Mouse (Mus musculus) liver, postnatal 0 days (tissue): Measurements from ENCODE around the gene Ankrd40.

Experiments
- CTCF ChIP-seq: sonication (generic); IDR thresholded peaks from 2 replicates; pipeline ENCODE4 v1.5.1; 2016; ENCODE audit warnings: antibody characterized with exemption, low read depth
- EP300 ChIP-seq: IDR thresholded peaks from 2 replicates; pipeline ENCODE4 v1.6.1; 2016; ENCODE audit warnings: antibody characterized with exemption, low read depth, mild to moderate bottlenecking

DNA sequence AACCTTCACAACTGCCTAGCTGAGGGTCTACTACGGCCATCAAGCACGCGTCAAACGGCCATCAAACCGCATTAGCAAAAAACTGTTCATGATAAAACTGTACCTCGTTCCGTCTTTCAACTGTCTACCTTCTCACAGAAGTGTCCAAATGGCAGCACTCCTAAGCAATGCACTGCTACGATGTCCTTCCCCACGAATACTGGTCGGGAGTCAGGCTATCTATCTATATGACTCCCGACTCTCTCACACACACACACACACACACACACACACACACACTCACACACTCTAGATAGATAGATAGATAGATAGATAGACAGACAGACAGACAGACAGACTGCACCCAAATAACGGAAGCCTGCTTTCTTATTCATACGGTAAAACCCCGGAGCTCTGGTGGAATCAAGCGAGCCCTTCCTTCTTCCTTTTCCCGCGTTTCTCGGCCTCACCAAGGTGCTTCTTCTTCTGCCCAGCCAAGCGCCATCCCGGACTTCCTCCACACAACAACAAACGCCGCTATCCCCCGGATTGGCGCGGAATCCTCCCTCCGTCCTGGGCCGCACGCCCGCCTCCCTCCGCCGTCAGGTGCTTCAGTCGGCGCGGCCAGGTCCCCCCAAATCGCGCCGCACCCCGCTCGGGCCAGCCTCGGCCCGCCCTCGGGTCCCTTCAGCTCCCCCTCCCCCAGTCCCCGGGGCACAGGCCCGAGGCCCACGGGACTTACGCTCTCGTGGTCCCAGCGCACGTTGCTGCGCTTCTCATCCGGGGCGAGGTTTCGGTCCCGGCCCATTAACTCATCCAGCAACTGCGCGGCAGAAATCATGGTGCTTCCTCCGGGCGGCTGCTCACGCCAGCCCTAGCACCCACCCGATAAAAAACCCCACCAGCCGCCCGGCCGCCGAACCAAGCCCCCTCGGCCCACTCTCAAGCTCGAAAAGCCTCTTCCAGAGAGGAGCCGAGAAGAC, 6.6 kb upstream of the Ankrd40 start:
- no peak for TF ChIP-seq EP300
- TF ChIP-seq CTCF = no peak
